In genomic region chr10:89154797-89155465, GRCm38 (mm10) we compare ENCODE assay signal across 17 mouse cellular contexts.
DNase-seq lines count a peak whose midpoint lies in the region; ATAC-seq and TF ChIP-seq lines count a peak whose summit lies in the region.
"Had no signal": no experiment of that assay in that cellular context is flagged by ENCODE, and none has a peak within 500 bp of the region (broad histone marks: within the 10 kb centered on the region; RNA-seq: fewer than 3 reads in every experiment).

No protein-coding gene starts in this region.

- intact Hi-C loops in heart, postnatal 25 days (cut with DNase I), result no loop called here

- TF ChIP-seq POLR2A in limb, embryonic 14.5 days (IDR thresholded peaks at IDR 0.05; ENCODE audit: borderline replicate concordance, extremely low read depth, insufficient read depth, insufficient read length), result no peak

- H3K27me3 ChIP-seq in forebrain, postnatal 0 days (ENCODE audit: insufficient read depth, low read length), result no peaks in the 10 kb centered on the region
- no peaks in the 10 kb centered on the region for H3K27me3 ChIP-seq in forebrain, embryonic 13.5 days
- no peaks in the 10 kb centered on the region for H3K27me3 ChIP-seq in limb, embryonic 14.5 days (ENCODE audit: control insufficient read depth, insufficient read depth, low read length)
- no peaks in the 10 kb centered on the region for H3K27me3 ChIP-seq in limb, embryonic 10.5 days (ENCODE audit: low read depth, poor library complexity, severe bottlenecking)
- no peaks in the 10 kb centered on the region for H3K27me3 ChIP-seq in heart, embryonic 12.5 days (replicated peaks)
- H3K27me3 ChIP-seq: forebrain, embryonic 15.5 days; limb, embryonic 13.5 days; midbrain, embryonic 12.5 days had no signal

- H3K4me3 ChIP-seq in forebrain, postnatal 0 days (ENCODE audit: low read depth, low read length), result no peak overlapping the region
- no peak overlapping the region for H3K4me3 ChIP-seq in forebrain, embryonic 13.5 days
- H3K4me3 ChIP-seq in limb, embryonic 14.5 days (replicated peaks; ENCODE audit: low read length), result no peak overlapping the region
- H3K4me3 ChIP-seq in limb, embryonic 10.5 days, result no peak overlapping the region
- H3K4me3 ChIP-seq in heart, embryonic 12.5 days, result no peak overlapping the region
- H3K4me3 ChIP-seq: forebrain, embryonic 15.5 days; limb, embryonic 13.5 days; midbrain, embryonic 12.5 days; myocyte had no signal

- no peak for ATAC-seq in forebrain, postnatal 0 days
- ATAC-seq in forebrain, embryonic 13.5 days, result no peak
- no peak for ATAC-seq in limb, embryonic 14.5 days (ENCODE audit: low FRiP score, low read depth)
- ATAC-seq in heart, embryonic 12.5 days (ENCODE audit: insufficient number of reproducible peaks, low FRiP score), result no peak
- ATAC-seq: activated CD4-positive, CD25-positive, alpha-beta regulatory T cell, adult 4 months; forebrain, embryonic 15.5 days had no signal

- 73% methylated on average over 2 of the region's 2 CpGs for WGBS in forebrain, postnatal 0 days
- 80% methylated on average over 2 of the region's 2 CpGs for WGBS in forebrain, embryonic 13.5 days
- WGBS in limb, embryonic 14.5 days, result 42% methylated on average over 2 of the region's 2 CpGs
- 66% methylated on average over 2 of the region's 2 CpGs for WGBS in limb, embryonic 10.5 days
- 71% methylated on average over 2 of the region's 2 CpGs for WGBS in heart, embryonic 12.5 days

- no peaks in the 10 kb centered on the region for H3K36me3 ChIP-seq in forebrain, postnatal 0 days (ENCODE audit: insufficient read depth)
- H3K36me3 ChIP-seq in forebrain, embryonic 13.5 days (ENCODE audit: poor library complexity, severe bottlenecking), result no peaks in the 10 kb centered on the region
- H3K36me3 ChIP-seq in limb, embryonic 14.5 days (ENCODE audit: control insufficient read depth, insufficient read depth, low read length), result no peaks in the 10 kb centered on the region
- no peaks in the 10 kb centered on the region for H3K36me3 ChIP-seq in limb, embryonic 10.5 days
- no peaks in the 10 kb centered on the region for H3K36me3 ChIP-seq in heart, embryonic 12.5 days
- H3K36me3 ChIP-seq: forebrain, embryonic 15.5 days; limb, embryonic 13.5 days; midbrain, embryonic 12.5 days had no signal

- DNase-seq in forebrain, postnatal 0 days, result peak; percentile 4
- DNase-seq in limb, embryonic 14.5 days (ENCODE audit: low spot score), result peak; percentile 16
- DNase-seq in limb, embryonic 10.5 days (ENCODE audit: low spot score), result no peak
- DNase-seq in layer of hippocampus, adult 18-20 months (ENCODE audit: low spot score in 2 of 2), result peak; percentile 16 to 29
- DNase-seq in right cerebral cortex, postnatal 14 days, result peak; percentile 18
- DNase-seq in heart, postnatal 25 days (ENCODE audit: low spot score), result no peak
- DNase-seq: cerebellum, postnatal 10 days; gastrocnemius, postnatal 10 days; heart, postnatal 36 days; lung, postnatal 4 days had no signal

- no peaks in the 10 kb centered on the region for H3K9me3 ChIP-seq in forebrain, postnatal 0 days (ENCODE audit: low read length)
- H3K9me3 ChIP-seq in forebrain, embryonic 13.5 days (replicated peaks), result no peaks in the 10 kb centered on the region
- H3K9me3 ChIP-seq in limb, embryonic 14.5 days (ENCODE audit: control insufficient read depth, low read length), result no peaks in the 10 kb centered on the region
- H3K9me3 ChIP-seq in limb, embryonic 10.5 days (replicated peaks), result no peaks in the 10 kb centered on the region
- no peaks in the 10 kb centered on the region for H3K9me3 ChIP-seq in heart, embryonic 12.5 days (replicated peaks)
- H3K9me3 ChIP-seq: forebrain, embryonic 15.5 days; limb, embryonic 13.5 days; midbrain, embryonic 12.5 days had no signal

- H3K27ac ChIP-seq in forebrain, postnatal 0 days (ENCODE audit: low read depth, low read length), result no peak overlapping the region
- H3K27ac ChIP-seq in forebrain, embryonic 13.5 days, result no peak overlapping the region
- no peak overlapping the region for H3K27ac ChIP-seq in limb, embryonic 14.5 days (replicated peaks; ENCODE audit: low read depth, low read length)
- no peak overlapping the region for H3K27ac ChIP-seq in limb, embryonic 10.5 days
- no peak overlapping the region for H3K27ac ChIP-seq in heart, embryonic 12.5 days (ENCODE audit: poor library complexity, severe bottlenecking)
- H3K27ac ChIP-seq: forebrain, embryonic 15.5 days; limb, embryonic 13.5 days; midbrain, embryonic 12.5 days had no signal

- no peak for TF ChIP-seq CTCF in forebrain, postnatal 0 days (IDR thresholded peaks at IDR 0.05; ENCODE audit: low read depth)

- H3K4me2 ChIP-seq in forebrain, postnatal 0 days (ENCODE audit: low read depth), result no peak overlapping the region
- no peak overlapping the region for H3K4me2 ChIP-seq in forebrain, embryonic 13.5 days
- no peak overlapping the region for H3K4me2 ChIP-seq in limb, embryonic 14.5 days (replicated peaks; ENCODE audit: low read depth, low read length, severe bottlenecking)
- H3K4me2 ChIP-seq in heart, embryonic 12.5 days, result no peak overlapping the region
- H3K4me2 ChIP-seq: forebrain, embryonic 15.5 days; limb, embryonic 13.5 days; midbrain, embryonic 12.5 days had no signal

- H3K9ac ChIP-seq in forebrain, postnatal 0 days, result no peak overlapping the region
- no peak overlapping the region for H3K9ac ChIP-seq in forebrain, embryonic 13.5 days
- H3K9ac ChIP-seq in limb, embryonic 14.5 days (ENCODE audit: low read depth, low read length, severe bottlenecking), result no peak overlapping the region
- no peak overlapping the region for H3K9ac ChIP-seq in heart, embryonic 12.5 days
- H3K9ac ChIP-seq: forebrain, embryonic 15.5 days; limb, embryonic 13.5 days; midbrain, embryonic 12.5 days had no signal

- no peaks in the 10 kb centered on the region for H3K4me1 ChIP-seq in forebrain, postnatal 0 days (ENCODE audit: insufficient read depth)
- no peaks in the 10 kb centered on the region for H3K4me1 ChIP-seq in forebrain, embryonic 13.5 days
- H3K4me1 ChIP-seq in limb, embryonic 14.5 days (ENCODE audit: control insufficient read depth, insufficient read depth, low read length), result no peaks in the 10 kb centered on the region
- no peaks in the 10 kb centered on the region for H3K4me1 ChIP-seq in limb, embryonic 10.5 days
- H3K4me1 ChIP-seq in heart, embryonic 12.5 days (replicated peaks), result no peaks in the 10 kb centered on the region; the same call in 1 of the 2 replicates
- H3K4me1 ChIP-seq: forebrain, embryonic 15.5 days; limb, embryonic 13.5 days; midbrain, embryonic 12.5 days had no signal

Comparison
In these comparisons a context has a peak if more than half of its experiments do, and no peak if none do; other contexts are left out.
1. DNase-seq: peak in forebrain, postnatal 0 days (single experiment), limb, embryonic 14.5 days (single experiment), layer of hippocampus, adult 18-20 months (2 of 2) and right cerebral cortex, postnatal 14 days (single experiment); none in limb, embryonic 10.5 days (single experiment) and heart, postnatal 25 days (single experiment).